Mouse (Mus musculus): ENCODE measurements around the gene Bach2. TPM values are rescaled to one million over a fixed set of nuclear protein-coding genes. Genes with fewer than 3 reads are reported as not detected.

Bach2 gene
- total RNA-seq, 2 experiments from 2014 or later, result 0.37 to 3.8 TPM

GRCm38 (mm10) chr4:32386346-32386745 lies 147.7 kb downstream of the Bach2 start:
- no peak for ATAC-seq (replicated peaks; ENCODE audit: poor library complexity)

GRCm38 (mm10) chr4:32386931-32387330 lies 148.3 kb downstream of the Bach2 start:
- no peak for ATAC-seq (replicated peaks; ENCODE audit: poor library complexity)

- ATAC-seq (replicated peaks; ENCODE audit: poor library complexity), result peak; percentile 81
Measured at GRCm38 (mm10) chr4:32387479-32388240, 149.1 kb downstream of the Bach2 start.

- ATAC-seq (replicated peaks; ENCODE audit: poor library complexity), result no peak
Measured at GRCm38 (mm10) chr4:32388564-32388963, 150.0 kb downstream of the Bach2 start.

- ATAC-seq (replicated peaks; ENCODE audit: poor library complexity), result no peak
Measured at GRCm38 (mm10) chr4:32389107-32389800, 150.7 kb downstream of the Bach2 start.

- ATAC-seq (replicated peaks; ENCODE audit: poor library complexity), result no peak
Measured at GRCm38 (mm10) chr4:32391260-32391659, 152.7 kb downstream of the Bach2 start.

- no peak for ATAC-seq (replicated peaks; ENCODE audit: poor library complexity)
Measured at GRCm38 (mm10) chr4:32393226-32393625, 154.6 kb downstream of the Bach2 start.

- ATAC-seq (replicated peaks; ENCODE audit: poor library complexity), result no peak
Measured at GRCm38 (mm10) chr4:32393951-32394350, 155.3 kb downstream of the Bach2 start.

GRCm38 (mm10) chr4:32394850-32395249 lies 156.2 kb downstream of the Bach2 start:
- no peak for ATAC-seq (replicated peaks; ENCODE audit: poor library complexity)

GRCm38 (mm10) chr4:32401459-32401858 lies 162.9 kb downstream of the Bach2 start:
- ATAC-seq (replicated peaks; ENCODE audit: poor library complexity), result 0 out of 2 replicates have a peak, but pooled peaks have one; percentile 34

GRCm38 (mm10) chr4:32403506-32403905 lies 164.9 kb downstream of the Bach2 start:
- no peak for ATAC-seq (replicated peaks; ENCODE audit: poor library complexity)

GRCm38 (mm10) chr4:32405149-32405882 lies 166.7 kb downstream of the Bach2 start:
- ATAC-seq (replicated peaks; ENCODE audit: poor library complexity), result no peak

GRCm38 (mm10) chr4:32405985-32406384 lies 167.4 kb downstream of the Bach2 start:
- ATAC-seq (replicated peaks; ENCODE audit: poor library complexity), result no peak

GRCm38 (mm10) chr4:32408535-32408934 lies 169.9 kb downstream of the Bach2 start:
- no peak for ATAC-seq (replicated peaks; ENCODE audit: poor library complexity)

- no peak for ATAC-seq (replicated peaks; ENCODE audit: poor library complexity)
Measured at GRCm38 (mm10) chr4:32409116-32409880, 170.7 kb downstream of the Bach2 start.

GRCm38 (mm10) chr4:32413063-32413462 lies 174.5 kb downstream of the Bach2 start:
- peak; percentile 42; the same call in 1 of the 2 replicates for ATAC-seq (replicated peaks; ENCODE audit: poor library complexity)

- peak; percentile 75 for ATAC-seq (replicated peaks; ENCODE audit: poor library complexity)
Measured at GRCm38 (mm10) chr4:32413505-32413904, 174.9 kb downstream of the Bach2 start.

GRCm38 (mm10) chr4:32414959-32415358 lies 176.4 kb downstream of the Bach2 start:
- ATAC-seq (replicated peaks; ENCODE audit: poor library complexity), result no peak

- no peak for ATAC-seq (replicated peaks; ENCODE audit: poor library complexity)
Measured at GRCm38 (mm10) chr4:32417939-32418338, 179.3 kb downstream of the Bach2 start.

GRCm38 (mm10) chr4:32421570-32421969 lies 183.0 kb downstream of the Bach2 start:
- no peak for ATAC-seq (replicated peaks; ENCODE audit: poor library complexity)

GRCm38 (mm10) chr4:32422427-32422826 lies 183.8 kb downstream of the Bach2 start:
- no peak for ATAC-seq (replicated peaks; ENCODE audit: poor library complexity)
